Mouse (Mus musculus) kidney, adult 2 months (tissue): ENCODE measurements around the gene Slc3a2. TPM values are rescaled to one million over a fixed set of nuclear protein-coding genes. Genes with fewer than 3 reads are reported as not detected.
A peak's percentile ranks its signal among the peaks of the same experiment; 100 is the strongest.
"Not testable (repeated sequence)": the region's sequence is repeated elsewhere in the genome, so short reads cannot be mapped to it uniquely, and the experiment has no call there.

Experiments
- DNase-seq: peaks from one replicate; pipeline ENCODE4 v3.0.0; 2021
- H3K27ac ChIP-seq: fragments of 200-500 bp; 2 replicates; pipeline ENCODE4 v1.5.1; 2012; ENCODE audit warnings: low read depth, low read length, control low read depth, inconsistent platforms; ENCODE audit not compliant: insufficient read depth
- H3K27me3 ChIP-seq: fragments of 200-500 bp; replicated peaks from 2 replicates; pipeline ENCODE4 v1.6.1; 2012; ENCODE audit warnings: mild to moderate bottlenecking, moderate library complexity, low read length, inconsistent platforms; ENCODE audit not compliant: control insufficient read depth, insufficient read depth
- H3K36me3 ChIP-seq: fragments of 200-500 bp; 2 replicates; pipeline ENCODE4 v1.6.1; 2012; ENCODE audit warnings: mild to moderate bottlenecking, moderate library complexity, low read length, inconsistent platforms; ENCODE audit not compliant: control insufficient read depth, insufficient read depth
- H3K4me1 ChIP-seq: fragments of 200-500 bp; 2 replicates; pipeline ENCODE4 v1.6.1; 2011; ENCODE audit warnings: low read length; ENCODE audit not compliant: control insufficient read depth, insufficient read depth
- H3K4me3 ChIP-seq: fragments of 200-500 bp; 2 replicates; pipeline ENCODE4 v1.5.1; 2011; ENCODE audit warnings: mild to moderate bottlenecking, low read depth, low read length, control low read depth; ENCODE audit not compliant: insufficient read depth
- CTCF ChIP-seq: fragments of 200-500 bp; conservative IDR thresholded peaks from 2 replicates; pipeline ENCODE4 v1.5.1; 2011; ENCODE audit warnings: low read depth, mild to moderate bottlenecking, control low read depth, low read length, moderate library complexity, mixed read lengths; ENCODE audit not compliant: insufficient read depth, insufficient read length
- POLR2A ChIP-seq: fragments of 200-500 bp; IDR thresholded peaks from one replicate; pipeline ENCODE4 v1.6.1; 2011; ENCODE audit warnings: low read depth, low read length, control low read depth
- WGBS: fragments of 180-500 bp; shearing (Covaris S2); methylation state at CpG from one replicate; pipeline ENCODE4 v1.1.7; 2018; 5-methylcytosine and 5-hydroxymethylcytosine counted together
- polyA plus RNA-seq: library from polyadenylated mRNA; depleted of rRNA; stranded (reverse); fragments of >200 nt; gene quantifications from 2 replicates; pipeline ENCODE4 v1.2.3, GENCODE M21; 2012

Slc3a2 gene
- polyA plus RNA-seq, 1 experiment: 560 TPM

GRCm38 (mm10) chr19:8739646-8740045, 16.5 kb upstream of the Slc3a2 start:
- Histone ChIP-seq H3K36me3 (peaks cover 1% of the 10 kb centered on the region; the same call in 1 of the 2 replicates), H3K4me1 (peaks cover 14% of the 10 kb centered on the region; the same call in 1 of the 2 replicates), H3K4me3 (no peak overlapping the region), H3K27me3 (no peaks in the 10 kb centered on the region), H3K27ac (no peak overlapping the region)
- no peak for DNase-seq
- 93% methylated on average over 6 of the region's 6 CpGs for WGBS
- TF ChIP-seq POLR2A (no peak), CTCF (no peak)

- 89% methylated on average over 7 of the region's 7 CpGs for WGBS
- TF ChIP-seq POLR2A (no peak), CTCF (no peak)
Measured at GRCm38 (mm10) chr19:8738911-8739310, 15.7 kb upstream of the Slc3a2 start.

GRCm38 (mm10) chr19:8736160-8736467, 12.9 kb upstream of the Slc3a2 start:
- WGBS: 2% methylated on average over 11 of the region's 11 CpGs
- Histone ChIP-seq H3K4me3 (peak overlapping the region; percentile 94), H3K36me3 (no peaks in the 10 kb centered on the region), H3K4me1 (peaks cover 7% of the 10 kb centered on the region; the same call in 1 of the 2 replicates), H3K27ac (no peak overlapping the region), H3K27me3 (no peaks in the 10 kb centered on the region)
- TF ChIP-seq POLR2A (no peak), CTCF (no peak)
- no peak for DNase-seq

More at GRCm38 (mm10) chr19:8738911-8739310, 15.7 kb upstream of the Slc3a2 start:
- peaks cover 14% of the 10 kb centered on the region; the same call in 1 of the 2 replicates for H3K4me1 ChIP-seq
- no peak overlapping the region for H3K4me3 ChIP-seq
- H3K36me3 ChIP-seq: peaks cover 1% of the 10 kb centered on the region; the same call in 1 of the 2 replicates
- H3K27me3 ChIP-seq: no peaks in the 10 kb centered on the region
- H3K27ac ChIP-seq: no peak overlapping the region
- no peak for DNase-seq

- DNase-seq: peak; percentile 96
- Histone ChIP-seq H3K36me3 (no peaks in the 10 kb centered on the region), H3K27me3 (no peaks in the 10 kb centered on the region), H3K4me3 (peak within 1 kb of the TSS; percentile 94), H3K27ac (peak within 1 kb of the TSS; percentile 70), H3K4me1 (peaks cover 4% of the 10 kb centered on the region; the same call in 1 of the 2 replicates)
- no peak for TF ChIP-seq CTCF
- peak; percentile 72 for TF ChIP-seq POLR2A
- under 1% methylated on average over 32 of the region's 32 CpGs for WGBS
Measured at GRCm38 (mm10) chr19:8735389-8736159, 12.4 kb upstream of the Slc3a2 start, which contains the start of gene Wdr74. Wdr74 (plus strand) TSS chr19:8735827.

- Histone ChIP-seq H3K4me1 (no peaks in the 10 kb centered on the region; the same call in 1 of the 2 replicates), H3K36me3 (no peaks in the 10 kb centered on the region), H3K4me3 (no peak overlapping the region), H3K27me3 (no peaks in the 10 kb centered on the region), H3K27ac (no peak overlapping the region)
- no peak for DNase-seq
- TF ChIP-seq POLR2A (no peak), CTCF (no peak)
- 87% methylated on average over 3 of the region's 3 CpGs for WGBS
Measured at GRCm38 (mm10) chr19:8734334-8734733, 11.2 kb upstream of the Slc3a2 start.

- not testable (repeated sequence) for H3K4me1 ChIP-seq, H3K4me3 ChIP-seq
- WGBS: 52% methylated on average over 3 of the region's 3 CpGs
Measured at GRCm38 (mm10) chr19:8728335-8729099, 5.3 kb upstream of the Slc3a2 start.

GRCm38 (mm10) chr19:8727495-8728114, 4.4 kb upstream of the Slc3a2 start:
- Histone ChIP-seq H3K27ac (no peak overlapping the region), H3K4me3 (no peak overlapping the region), H3K36me3 (peaks cover 19% of the 10 kb centered on the region), H3K4me1 (peaks cover 4% of the 10 kb centered on the region; the same call in 1 of the 2 replicates), H3K27me3 (no peaks in the 10 kb centered on the region)
- TF ChIP-seq CTCF (no peak), POLR2A (no peak)
- 35% methylated on average over 5 of the region's 5 CpGs for WGBS
- no peak for DNase-seq

More at GRCm38 (mm10) chr19:8728335-8729099, 5.3 kb upstream of the Slc3a2 start:
- DNase-seq, H3K27me3 ChIP-seq, H3K27ac ChIP-seq: not testable (repeated sequence)
- H3K36me3 ChIP-seq: peaks cover 19% of the 10 kb centered on the region
